Mouse (Mus musculus) layer of hippocampus, adult 9-11 months (tissue): ENCODE results near the gene Tmem268.

ENCODE experiments used
- DNase-seq: peaks from one replicate; pipeline ENCODE4 v3.0.0; 2022

Gene Tmem268

DNA sequence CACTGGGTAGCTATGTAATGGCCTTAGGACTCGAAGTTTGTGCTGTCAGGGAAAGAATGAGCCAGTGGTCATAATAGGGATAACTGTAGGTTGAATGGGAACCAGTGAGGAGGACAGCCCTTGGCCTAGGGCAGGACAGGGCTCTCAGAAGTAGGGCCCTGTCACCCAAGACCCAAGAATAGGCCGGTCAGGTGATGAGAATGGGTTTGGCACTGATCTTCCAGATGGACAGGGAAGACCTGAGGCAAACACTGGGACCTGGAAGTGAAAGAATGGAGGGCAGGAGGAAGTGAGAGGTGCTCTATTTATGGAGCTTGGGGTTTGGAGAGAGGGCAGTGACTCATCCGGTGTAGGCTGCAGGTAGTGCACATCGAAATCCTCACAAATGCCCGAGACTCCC is 1.9 kb upstream of the Tmem268 start:
- DNase-seq: no peak

DNA sequence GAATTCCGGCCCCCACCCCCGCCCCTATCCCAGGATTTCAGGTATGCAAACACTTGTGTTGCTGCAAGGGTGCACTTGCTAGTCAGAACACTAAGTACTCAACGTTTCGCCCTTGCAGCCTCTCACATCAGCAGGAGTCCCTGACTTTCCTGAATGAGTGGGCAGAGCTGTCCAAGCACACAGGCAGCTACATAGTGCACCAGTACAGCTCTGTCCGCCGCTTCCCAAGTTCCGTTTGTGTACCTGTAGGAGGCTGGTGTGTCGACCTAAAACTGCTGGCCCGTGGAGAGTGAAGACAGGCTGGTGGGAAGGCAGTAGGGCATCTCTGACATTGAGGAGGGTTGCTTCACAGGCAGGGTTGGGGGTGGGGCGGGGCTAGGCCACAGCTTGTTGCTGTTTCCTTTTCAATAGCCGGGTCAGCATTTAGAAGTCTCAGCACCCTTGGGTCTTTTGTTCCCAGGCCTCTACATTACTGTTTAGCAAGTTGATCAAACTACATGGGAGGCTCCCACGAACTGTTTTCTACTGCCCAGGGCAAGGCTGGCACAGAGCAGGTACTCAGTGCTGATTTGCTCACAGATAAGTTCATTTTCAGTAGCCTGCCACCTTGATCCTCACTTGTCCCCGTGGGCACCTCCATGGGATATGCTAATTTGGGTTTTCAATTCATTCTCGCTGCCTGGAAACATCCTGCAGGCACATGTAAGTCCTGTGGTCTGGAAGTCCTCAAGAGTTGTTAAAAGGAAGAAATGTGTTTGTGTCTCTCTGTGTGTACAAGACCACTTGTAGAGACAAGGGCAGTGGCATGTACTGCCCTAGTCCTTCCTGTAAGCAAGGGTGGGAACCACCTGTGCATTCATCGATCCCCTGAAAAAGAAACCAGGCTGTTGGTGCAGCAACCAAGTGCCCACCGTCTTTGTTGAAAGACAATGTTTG is 1.2 kb upstream of the Tmem268 start:
- no peak for DNase-seq

DNA sequence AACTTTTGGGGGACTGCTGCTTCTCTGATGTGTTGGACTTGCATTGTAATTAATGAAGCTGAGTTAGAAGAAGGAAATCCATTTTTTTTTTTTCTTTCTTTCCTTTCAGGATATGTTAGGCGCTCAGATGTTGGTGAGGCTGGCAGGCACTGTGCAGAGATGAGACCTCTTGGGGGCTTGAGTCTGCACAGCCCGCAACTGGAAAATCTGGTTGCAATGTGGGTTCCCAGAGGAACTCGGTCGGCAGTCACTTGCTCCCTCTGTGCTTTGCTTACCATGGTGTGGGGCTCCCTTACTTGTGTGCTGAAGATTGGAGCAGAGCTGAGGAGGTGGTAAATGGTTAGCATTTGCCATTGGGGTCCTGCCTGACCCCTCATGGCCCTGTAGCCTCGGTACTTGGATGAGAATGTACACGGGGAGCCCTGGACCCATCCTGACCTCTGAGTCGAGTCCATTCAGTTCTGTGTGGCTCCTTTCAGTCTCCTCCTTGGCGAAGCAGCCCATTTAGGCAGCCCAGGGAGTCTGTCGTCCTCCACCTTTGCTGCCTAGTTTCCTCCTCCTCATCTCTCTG is 631 bp downstream of the Tmem268 start:
- DNase-seq: no peak

DNA sequence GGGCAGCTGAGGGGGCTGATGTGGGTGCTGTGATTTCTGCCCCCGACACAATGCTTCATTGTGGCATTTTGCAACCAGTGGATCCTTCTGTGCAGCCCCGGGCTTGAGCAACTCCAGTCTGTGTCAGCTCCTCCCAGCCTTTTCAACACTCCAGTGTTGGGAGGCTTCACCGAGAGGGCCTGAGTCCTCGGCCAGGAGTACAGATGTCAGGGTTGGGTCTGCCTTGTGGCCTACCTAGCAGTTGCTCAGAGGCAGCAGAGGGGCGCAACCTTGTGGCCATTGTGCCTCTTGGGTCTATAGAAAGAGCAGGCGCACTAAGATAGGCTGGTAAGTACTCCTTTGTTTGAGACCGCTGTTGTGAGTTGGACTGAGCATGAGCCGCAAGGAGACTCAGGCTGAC is 1.5 kb downstream of the Tmem268 start:
- peak; percentile 50 for DNase-seq

DNA sequence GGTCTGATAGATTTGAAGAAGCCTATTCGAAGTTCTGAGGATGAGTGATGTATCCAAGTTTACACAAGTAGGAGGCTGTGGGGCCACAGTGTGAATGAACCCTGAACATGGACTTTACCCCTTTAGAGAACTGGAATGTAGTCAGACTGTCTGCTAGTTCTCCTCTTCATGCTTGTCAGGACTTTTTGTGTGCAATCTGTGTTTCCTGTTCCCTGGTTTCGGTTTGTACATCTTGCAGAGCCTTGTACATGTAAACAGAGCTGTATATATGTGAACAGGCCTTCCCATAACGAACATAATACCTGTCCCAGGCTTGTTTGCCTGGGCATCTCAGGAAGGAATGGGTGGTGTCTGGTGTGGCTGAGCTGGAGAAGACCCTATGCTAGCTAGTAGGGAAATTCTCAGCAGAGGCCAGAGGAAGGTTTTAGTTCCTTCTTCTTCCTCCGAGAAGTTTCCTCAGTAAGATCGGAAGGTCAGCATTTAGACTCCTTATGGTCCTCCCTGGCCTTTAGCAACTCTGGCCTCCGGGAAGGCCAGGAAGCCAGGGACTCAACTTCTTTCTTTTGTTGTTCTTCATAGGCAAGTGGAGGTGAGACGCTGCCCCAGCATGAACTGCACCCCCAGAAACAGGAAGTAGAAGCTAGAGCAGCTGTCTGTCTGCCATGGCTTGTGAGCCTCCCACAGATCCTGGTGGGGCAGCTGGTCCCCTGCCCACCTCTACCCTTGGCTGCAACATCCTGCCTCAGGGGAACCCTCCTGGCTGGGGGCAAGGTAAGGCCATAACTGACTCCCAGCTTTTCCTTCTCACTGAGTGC is 3.5 kb downstream of the Tmem268 start:
- DNase-seq: peak; percentile 33

DNA sequence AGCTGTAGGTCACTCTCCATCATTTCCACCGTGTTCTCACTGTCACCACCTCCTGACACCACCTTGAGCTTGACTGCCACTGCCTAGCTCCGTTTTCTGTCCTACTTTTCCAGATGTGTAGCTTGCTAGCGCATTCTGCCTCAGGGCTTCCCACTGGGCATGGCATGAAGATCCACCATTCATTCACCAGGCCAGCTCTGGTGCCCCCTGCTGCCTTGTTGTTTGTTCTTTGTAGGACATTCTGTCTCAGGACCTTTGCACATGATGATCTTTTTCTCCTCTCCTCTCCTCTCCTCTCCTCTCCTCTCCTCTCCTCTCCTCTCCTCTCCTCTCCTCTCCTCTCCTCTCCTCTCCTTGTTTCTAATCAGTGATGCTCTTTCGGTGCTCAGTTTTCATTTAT is 4.2 kb downstream of the Tmem268 start:
- no peak for DNase-seq

DNA sequence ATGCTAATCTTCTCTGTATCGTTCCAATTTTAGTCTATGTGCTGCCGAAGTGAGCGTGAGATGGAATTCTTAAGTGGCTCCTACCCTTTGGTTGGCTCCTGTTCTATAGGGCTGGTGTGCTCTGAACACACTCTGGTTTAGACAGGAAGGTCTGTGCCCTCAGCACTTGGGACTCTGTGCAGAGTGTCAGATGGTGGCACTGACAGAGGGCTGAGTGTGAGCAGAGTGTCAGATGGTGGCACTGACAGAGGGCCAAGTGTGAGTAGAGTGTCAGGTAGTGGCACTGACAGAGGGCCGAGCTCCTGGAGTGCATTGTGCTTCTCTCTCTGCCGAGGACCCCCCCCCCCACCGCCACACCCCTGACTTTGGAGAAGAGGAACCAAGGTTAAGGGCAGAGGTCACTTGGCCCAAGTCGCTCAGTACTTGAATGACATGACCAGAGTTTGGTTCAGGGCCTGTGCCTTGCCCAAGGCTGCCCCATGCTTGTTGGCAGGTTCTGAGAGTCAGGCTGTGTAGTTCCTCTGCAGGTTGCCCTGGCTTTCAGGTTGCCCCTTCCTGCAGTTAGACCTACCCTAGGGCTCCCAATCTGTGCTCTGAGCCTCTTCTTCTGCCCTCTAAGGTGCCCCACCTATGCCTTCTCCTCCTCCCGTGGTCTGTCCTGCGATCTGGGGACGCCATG is 9.3 kb downstream of the Tmem268 start:
- DNase-seq: no peak

DNA sequence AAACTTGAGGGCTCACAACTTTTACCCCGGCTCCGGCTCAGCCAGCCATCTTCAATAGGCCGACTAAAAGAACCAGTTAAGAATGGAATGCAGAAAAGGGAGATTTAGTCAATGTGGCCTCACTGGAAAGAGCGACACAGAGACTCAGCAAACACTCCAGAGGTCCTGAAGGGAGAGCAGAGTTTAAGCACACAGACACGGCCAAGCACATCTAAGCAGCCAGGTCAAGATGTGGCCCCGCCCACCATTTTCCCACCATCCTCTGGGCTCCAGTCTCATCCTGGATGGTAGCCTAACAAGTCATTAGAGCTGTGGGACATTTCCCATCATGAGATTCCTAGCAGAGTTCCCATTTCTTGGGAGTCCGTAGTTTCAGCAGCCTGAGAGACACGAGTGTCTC is 10.7 kb downstream of the Tmem268 start:
- DNase-seq: no peak

DNA sequence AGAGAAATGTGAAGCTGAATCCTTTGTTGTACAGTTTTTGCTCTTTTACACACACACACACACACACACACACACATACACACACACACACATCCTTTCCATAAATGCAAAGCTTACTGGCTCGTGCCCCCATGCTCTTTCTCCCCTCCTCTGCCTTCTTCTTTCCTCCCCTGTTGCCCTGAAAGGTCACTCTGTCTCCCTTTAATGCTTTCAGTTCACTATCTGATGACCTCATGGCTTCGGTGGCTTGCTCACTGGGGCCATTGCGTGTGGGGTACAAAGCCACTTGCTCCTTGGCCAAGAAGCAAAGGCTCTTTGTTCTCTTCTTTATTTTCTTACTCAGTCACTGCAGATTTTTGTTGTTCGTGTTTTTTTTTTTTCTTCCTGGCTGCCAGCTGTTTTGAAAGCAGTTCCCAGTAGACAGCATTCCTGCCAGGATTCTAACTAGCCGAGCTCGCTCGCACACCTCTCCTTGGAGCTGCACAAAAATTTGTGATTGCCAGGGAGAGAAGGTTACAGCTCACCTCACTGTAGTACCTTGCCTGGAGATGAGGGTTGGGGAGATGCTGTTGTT is 11.7 kb downstream of the Tmem268 start:
- DNase-seq: no peak

GRCm38 (mm10) chr4:63572621-63573020 is 14.0 kb downstream of the Tmem268 start:
- no peak for DNase-seq

DNA sequence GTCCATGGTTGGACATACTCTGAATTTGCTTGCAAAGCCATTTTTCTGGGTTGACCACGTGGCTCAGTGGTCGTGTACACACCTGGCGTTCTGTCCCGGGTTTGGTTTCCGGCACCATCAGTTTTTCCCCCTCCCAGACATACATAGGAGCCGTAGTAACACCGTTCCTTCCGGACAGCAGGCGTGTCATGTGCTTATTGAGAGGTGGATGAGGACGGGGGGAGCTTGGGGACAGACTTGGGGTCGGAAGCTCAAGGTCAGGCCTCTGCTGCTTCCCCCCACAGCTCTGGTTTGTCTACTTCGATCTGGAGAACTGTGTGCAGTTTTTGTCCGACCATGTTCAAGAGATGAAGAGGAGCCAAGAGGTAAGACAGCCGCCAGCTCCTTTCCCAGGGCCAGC is 21.1 kb downstream of the Tmem268 start:
- DNase-seq: no peak

- DNase-seq: peak; percentile 39
Measured at GRCm38 (mm10) chr4:63580078-63580477, 21.5 kb downstream of the Tmem268 start.

DNA sequence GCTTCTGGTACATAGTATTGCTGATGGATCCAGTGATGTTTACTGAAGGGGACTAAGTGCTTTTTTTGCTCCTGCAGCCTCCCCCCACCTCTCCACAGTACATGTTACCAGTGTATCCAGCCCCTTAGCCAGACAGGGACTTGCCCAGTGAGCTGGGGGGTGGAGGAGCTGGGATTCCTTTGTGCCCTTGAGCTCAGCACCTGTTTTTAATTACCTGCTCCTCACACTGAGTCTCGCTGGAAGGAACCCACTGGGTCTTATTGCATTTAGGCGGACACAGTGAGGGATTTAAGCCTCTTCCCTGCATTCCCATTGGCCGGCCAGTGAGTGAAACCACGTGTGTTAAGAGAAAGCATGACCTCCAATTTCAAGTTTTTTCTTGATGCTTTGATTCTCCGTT is 24.0 kb downstream of the Tmem268 start:
- DNase-seq: no peak

DNA sequence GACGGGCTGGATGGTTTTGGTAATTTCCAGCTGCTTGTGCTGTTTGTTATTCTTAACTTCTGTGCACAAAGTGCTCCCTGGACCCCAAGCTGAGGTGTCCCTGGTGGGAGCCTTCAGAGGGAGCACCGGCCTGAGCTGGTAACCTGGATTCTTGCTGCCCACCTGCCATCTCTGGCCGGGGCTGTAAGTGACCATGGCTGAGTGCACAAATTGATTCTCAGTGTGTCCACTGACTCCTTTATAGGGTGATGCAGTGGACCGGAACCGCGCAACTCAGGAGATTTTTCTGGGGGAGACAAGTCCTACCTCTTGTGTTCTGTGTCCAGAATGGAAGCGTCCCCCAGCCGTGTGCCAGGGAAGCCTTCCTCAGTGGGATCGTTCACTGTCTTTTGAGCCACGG is 26.6 kb downstream of the Tmem268 start:
- no peak for DNase-seq

- no peak for DNase-seq
Measured at GRCm38 (mm10) chr4:63586240-63586639, 27.7 kb downstream of the Tmem268 start.

- DNase-seq: no peak
Measured at GRCm38 (mm10) chr4:63589987-63590386, 31.4 kb downstream of the Tmem268 start.

DNA sequence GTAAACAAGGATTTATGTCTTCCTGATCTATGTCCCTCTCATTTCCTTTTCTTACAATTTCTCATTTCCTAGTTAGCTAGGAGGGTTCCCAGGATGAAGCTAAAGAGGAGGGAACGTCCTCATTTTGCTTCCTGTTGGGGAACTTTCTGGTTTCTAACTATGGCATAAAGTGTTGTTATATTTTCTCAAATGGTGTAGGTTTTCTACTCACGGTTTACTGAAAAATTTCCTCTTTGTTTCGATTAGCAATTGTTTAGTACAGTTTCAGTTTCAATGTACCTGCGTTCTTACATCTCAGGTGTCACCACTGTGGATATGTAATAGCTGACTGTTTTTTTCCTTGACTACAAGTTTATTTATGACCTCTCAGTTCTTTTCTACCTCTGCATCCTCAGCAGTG is 32.0 kb downstream of the Tmem268 start:
- DNase-seq: no peak

GRCm38 (mm10) chr4:63594459-63595110 is 36.0 kb downstream of the Tmem268 start:
- no peak for DNase-seq

DNA sequence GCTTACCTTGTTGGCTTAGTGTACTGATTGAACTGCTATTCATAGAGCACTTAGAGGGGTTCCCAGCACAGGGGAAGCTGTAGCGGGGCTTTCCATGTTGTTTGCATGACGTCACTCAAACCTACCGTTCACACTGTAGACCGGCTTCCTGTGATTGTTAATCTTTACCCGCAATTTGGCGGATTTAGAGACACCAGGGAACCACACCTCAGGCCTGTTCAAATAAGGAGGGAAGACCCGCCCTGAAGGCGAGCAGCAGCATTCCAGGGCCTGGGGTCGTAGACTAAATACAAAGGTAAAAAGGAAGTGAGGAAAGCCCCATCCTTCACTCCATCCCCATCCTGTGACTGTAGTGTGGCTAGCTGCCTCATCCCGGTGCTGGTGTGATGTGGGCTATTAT is 36.7 kb downstream of the Tmem268 start:
- no peak for DNase-seq

GRCm38 (mm10) chr4:63596010-63596409 is 37.4 kb downstream of the Tmem268 start:
- DNase-seq: no peak

DNA sequence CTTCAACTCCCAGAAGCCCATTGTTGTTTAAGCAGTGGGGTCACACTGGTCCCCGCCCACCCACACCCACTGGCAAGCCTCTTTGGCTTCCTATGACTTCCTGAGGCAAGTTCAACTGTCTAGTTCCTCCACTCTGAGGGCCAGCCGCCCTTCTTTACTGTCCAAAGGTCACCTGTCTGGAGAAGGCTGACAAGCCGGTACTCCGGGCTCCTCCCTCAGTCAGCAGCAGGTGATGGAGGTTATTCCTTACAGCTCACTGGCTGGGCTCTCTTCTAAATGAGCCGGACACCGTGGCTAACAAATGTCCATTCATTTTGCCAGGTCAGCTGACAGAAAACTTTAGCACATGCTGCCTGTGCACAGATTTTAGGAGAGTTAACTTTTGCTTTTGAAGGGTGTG is 42.2 kb downstream of the Tmem268 start:
- DNase-seq: no peak

DNA sequence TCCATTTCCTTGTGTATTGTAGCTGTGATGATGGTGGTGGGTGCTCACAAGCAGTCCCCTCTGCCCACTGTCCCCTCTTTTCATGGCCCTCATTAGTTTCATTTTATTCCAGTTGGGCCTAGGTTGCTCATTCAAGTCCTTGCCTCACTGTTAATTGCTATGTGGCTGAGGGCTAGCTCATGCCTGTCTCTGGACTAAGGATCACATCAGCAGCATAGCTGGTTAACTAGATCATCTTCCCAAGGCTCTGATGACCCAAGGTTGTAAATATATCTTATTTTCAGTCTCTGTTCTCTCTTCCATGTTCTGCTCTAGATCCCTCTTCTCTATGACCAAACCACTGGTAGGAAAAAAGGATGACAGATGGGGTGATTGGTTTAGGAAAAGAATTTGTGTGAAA is 42.7 kb downstream of the Tmem268 start:
- DNase-seq: no peak
